Mouse (Mus musculus) forebrain, postnatal 0 days (tissue): ENCODE measurements around the gene Sars. TPM values are rescaled to one million over a fixed set of nuclear protein-coding genes. Genes with fewer than 3 reads are reported as not detected.

Source experiments
- ATAC-seq: fragments of 200-750 bp; cut with Nextera tagmentation; 2 replicates; pipeline ENCODE4 v1.8.0; 2017; ENCODE audit warnings: mild to moderate bottlenecking, moderate library complexity
- DNase-seq: peaks from one replicate; pipeline ENCODE4 v3.0.0-alpha.2; 2015
- H3K27ac ChIP-seq: fragments of 300-500 bp; sonication (generic); 2 replicates; pipeline ENCODE4 v1.5.1; 2014; ENCODE audit warnings: low read depth, mild to moderate bottlenecking, antibody characterized with exemption, low read length, moderate library complexity, mixed read lengths
- H3K27me3 ChIP-seq: fragments of 300-500 bp; sonication (generic); 2 replicates; pipeline ENCODE4 v1.6.1; 2014; ENCODE audit warnings: mild to moderate bottlenecking, low read length, mixed read lengths; ENCODE audit not compliant: insufficient read depth
- H3K36me3 ChIP-seq: fragments of 300-500 bp; sonication (generic); 2 replicates; pipeline ENCODE4 v1.6.1; 2014; ENCODE audit warnings: mild to moderate bottlenecking, moderate library complexity; ENCODE audit not compliant: insufficient read depth
- H3K4me1 ChIP-seq: fragments of 300-500 bp; sonication (generic); 2 replicates; pipeline ENCODE4 v1.6.1; 2014; ENCODE audit warnings: antibody characterized with exemption; ENCODE audit not compliant: insufficient read depth
- H3K4me2 ChIP-seq: fragments of 300-500 bp; sonication (generic); 2 replicates; pipeline ENCODE4 v1.6.1; 2014; ENCODE audit warnings: low read depth, mild to moderate bottlenecking, moderate library complexity
- H3K4me3 ChIP-seq: fragments of 300-500 bp; sonication (generic); 2 replicates; pipeline ENCODE4 v1.5.1; 2014; ENCODE audit warnings: low read depth, low read length, mixed read lengths
- H3K9ac ChIP-seq: fragments of 300-500 bp; sonication (generic); 2 replicates; pipeline ENCODE4 v1.6.1; 2014; ENCODE audit warnings: mild to moderate bottlenecking
- H3K9me3 ChIP-seq: fragments of 300-500 bp; sonication (generic); 2 replicates; pipeline ENCODE4 v1.6.1; 2016; ENCODE audit warnings: low read length
- CTCF ChIP-seq: sonication (generic); IDR thresholded peaks from 2 replicates; pipeline ENCODE4 v1.5.1; 2016; ENCODE audit warnings: antibody characterized with exemption, control low read depth, low read depth
- WGBS: fragments of 180-500 bp; shearing (Covaris S2); extraction: QIAGEN DNeasy Blood & Tissue Kit; methylation state at CpG from one replicate; pipeline ENCODE4 v1.1.7; 2014; 5-methylcytosine and 5-hydroxymethylcytosine counted together
- polyA plus RNA-seq: library from polyadenylated mRNA; unstranded; fragments of >200 nt; fragmentation: Nextera tagmentation; extraction: Ambion mirVana; gene quantifications from 2 replicates; pipeline ENCODE4 v1.2.1, GENCODE M21; 2015
- total RNA-seq: library from RNA; depleted of rRNA; stranded (reverse); fragments of >200 nt; gene quantifications from 2 replicates; pipeline ENCODE4 v1.2.3, GENCODE M21; 2014

Gene Sars
- total and polyA plus RNA-seq, 2 experiments from 2014 or later, result 196 to 220 TPM

DNA sequence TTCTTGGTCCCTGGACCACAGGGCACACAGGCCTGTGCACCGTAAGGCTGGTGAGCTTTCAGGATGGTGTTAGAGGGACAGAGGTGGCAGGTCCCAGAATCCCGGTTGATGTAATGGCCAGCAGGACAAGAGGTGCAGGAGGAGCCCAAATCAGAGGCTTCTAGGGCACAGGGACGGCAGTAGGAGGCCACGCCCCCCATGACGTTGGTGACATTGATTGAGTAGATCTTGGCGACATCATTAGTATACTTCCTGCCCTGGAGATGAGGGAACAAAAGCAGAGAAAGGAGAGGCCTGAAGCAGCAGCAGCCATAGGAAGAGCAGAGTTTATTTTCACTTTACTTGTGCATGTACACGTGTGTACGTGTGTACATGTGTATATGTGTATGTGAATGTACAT, 22.8 kb upstream of the Sars start:
- Histone ChIP-seq H3K4me2 (no peak overlapping the region), H3K9ac (no peak overlapping the region), H3K9me3 (no peaks in the 10 kb centered on the region), H3K27ac (no peak overlapping the region), H3K4me3 (no peak overlapping the region), H3K27me3 (no peaks in the 10 kb centered on the region), H3K36me3 (0 out of 2 replicates have a peak, but pooled peaks cover 3% of the 10 kb centered on the region), H3K4me1 (no peaks in the 10 kb centered on the region)
- ATAC-seq, result no peak
- no peak for TF ChIP-seq CTCF
- DNase-seq, result no peak
- 79% methylated on average over 8 of the region's 8 CpGs for WGBS

DNA sequence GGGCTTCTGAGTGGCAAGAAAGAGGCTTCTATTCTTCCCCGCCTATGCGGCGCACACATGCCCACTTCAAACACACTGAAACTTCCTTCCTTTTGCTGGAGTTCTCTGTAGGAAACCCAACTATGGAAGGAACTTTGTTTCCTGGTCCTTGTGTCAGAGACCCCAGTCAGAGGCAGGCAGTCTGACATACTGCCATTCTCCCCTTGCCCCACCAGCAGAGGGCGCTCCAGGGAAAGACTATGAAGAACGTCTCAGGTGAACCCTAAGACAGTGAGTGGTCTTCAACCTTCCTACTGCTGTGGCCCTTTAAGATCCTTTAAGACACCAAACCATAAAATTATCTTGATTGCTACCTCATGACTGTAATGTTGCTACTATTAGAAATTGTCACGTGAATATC, 21.4 kb upstream of the Sars start:
- Histone ChIP-seq H3K9me3 (no peaks in the 10 kb centered on the region), H3K36me3 (0 out of 2 replicates have a peak, but pooled peaks cover 3% of the 10 kb centered on the region), H3K9ac (no peak overlapping the region), H3K27me3 (no peaks in the 10 kb centered on the region), H3K4me2 (no peak overlapping the region), H3K4me3 (no peak overlapping the region), H3K4me1 (no peaks in the 10 kb centered on the region), H3K27ac (no peak overlapping the region)
- ATAC-seq (no peak; the same call in 1 of the 2 replicates), DNase-seq (no peak)
- peak; percentile 50 for TF ChIP-seq CTCF
- WGBS, result 87% methylated on average over 6 of the region's 6 CpGs

DNA sequence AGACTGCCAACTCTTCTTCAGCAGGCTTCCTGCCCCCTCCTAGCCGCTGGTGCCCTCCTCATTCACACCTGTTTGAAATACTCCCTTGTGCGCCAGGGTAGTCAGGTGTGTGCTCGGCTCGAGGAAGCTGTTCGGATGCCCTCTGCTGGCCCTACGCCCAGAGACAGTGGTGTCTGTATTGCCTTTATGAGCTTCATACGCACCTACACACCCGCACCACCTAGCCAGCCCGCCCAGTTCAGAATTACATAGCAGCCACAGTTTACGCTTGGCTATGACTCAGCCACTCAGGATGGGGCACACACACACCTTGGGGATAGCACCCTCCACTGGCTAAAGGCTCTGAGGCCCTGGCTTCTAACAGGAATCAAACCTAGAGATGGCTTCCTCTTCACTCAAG, 13.9 kb upstream of the Sars start:
- no peak for TF ChIP-seq CTCF
- no peak for ATAC-seq
- DNase-seq, result no peak
- Histone ChIP-seq H3K4me3 (no peak overlapping the region), H3K9ac (no peak overlapping the region), H3K27ac (no peak overlapping the region), H3K27me3 (no peaks in the 10 kb centered on the region), H3K36me3 (peaks cover 6% of the 10 kb centered on the region; the same call in 1 of the 2 replicates), H3K4me1 (no peaks in the 10 kb centered on the region), H3K9me3 (no peaks in the 10 kb centered on the region), H3K4me2 (no peak overlapping the region)
- WGBS, result 44% methylated on average over 10 of the region's 10 CpGs

DNA sequence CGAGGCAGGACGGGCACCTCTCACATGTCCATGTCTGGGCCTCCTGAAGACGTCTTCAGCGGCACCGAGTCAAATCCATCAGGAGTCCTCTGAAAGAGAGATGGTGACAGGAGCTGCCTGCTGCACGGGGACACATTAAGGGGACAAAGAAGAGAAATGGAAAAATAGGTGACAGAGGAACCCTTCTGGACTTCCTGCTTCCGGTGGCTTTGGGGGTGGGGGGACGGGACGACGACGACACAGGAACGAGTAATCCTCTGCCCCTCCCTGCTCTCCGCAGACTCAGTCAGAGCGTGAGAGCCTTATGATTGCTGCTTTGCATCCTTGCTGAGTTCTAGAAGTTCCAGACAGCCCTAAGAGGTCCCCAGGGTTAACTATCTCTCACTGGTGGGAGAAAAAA, 13.4 kb upstream of the Sars start:
- Histone ChIP-seq H3K36me3 (peaks cover 6% of the 10 kb centered on the region; the same call in 1 of the 2 replicates), H3K9ac (no peak overlapping the region), H3K4me2 (no peak overlapping the region), H3K9me3 (no peaks in the 10 kb centered on the region), H3K27me3 (no peaks in the 10 kb centered on the region), H3K27ac (no peak overlapping the region), H3K4me1 (no peaks in the 10 kb centered on the region), H3K4me3 (no peak overlapping the region)
- ATAC-seq (no peak), DNase-seq (no peak)
- TF ChIP-seq CTCF, result no peak
- WGBS, result 63% methylated on average over 14 of the region's 14 CpGs

DNA sequence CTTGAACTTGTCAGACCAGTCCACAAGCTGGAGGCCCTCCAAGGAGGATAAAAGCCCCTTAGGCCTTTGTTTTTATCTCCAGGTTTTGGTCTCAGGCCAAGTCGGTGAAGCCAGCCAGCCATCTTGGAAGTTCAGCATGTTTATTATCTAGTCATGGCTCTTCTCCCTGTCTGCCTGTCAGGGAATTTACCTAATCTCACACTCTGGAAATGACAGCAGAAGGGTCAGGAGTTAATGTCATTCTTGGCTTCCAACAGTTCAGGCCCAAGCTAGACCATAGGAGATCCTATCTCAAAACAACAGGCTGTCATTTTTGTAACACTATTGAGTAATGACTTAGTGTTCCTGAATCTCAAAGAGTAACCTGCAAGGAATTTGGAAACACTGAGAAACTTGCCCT, 9.2 kb upstream of the Sars start:
- Histone ChIP-seq H3K9me3 (no peaks in the 10 kb centered on the region), H3K9ac (no peak overlapping the region), H3K4me1 (no peaks in the 10 kb centered on the region), H3K4me3 (no peak overlapping the region), H3K4me2 (no peak overlapping the region), H3K36me3 (peaks cover 3% of the 10 kb centered on the region; the same call in 1 of the 2 replicates), H3K27me3 (no peaks in the 10 kb centered on the region), H3K27ac (no peak overlapping the region)
- no peak for TF ChIP-seq CTCF
- no peak for DNase-seq
- 75% methylated on average over 1 of the region's 1 CpGs for WGBS
- no peak for ATAC-seq

DNA sequence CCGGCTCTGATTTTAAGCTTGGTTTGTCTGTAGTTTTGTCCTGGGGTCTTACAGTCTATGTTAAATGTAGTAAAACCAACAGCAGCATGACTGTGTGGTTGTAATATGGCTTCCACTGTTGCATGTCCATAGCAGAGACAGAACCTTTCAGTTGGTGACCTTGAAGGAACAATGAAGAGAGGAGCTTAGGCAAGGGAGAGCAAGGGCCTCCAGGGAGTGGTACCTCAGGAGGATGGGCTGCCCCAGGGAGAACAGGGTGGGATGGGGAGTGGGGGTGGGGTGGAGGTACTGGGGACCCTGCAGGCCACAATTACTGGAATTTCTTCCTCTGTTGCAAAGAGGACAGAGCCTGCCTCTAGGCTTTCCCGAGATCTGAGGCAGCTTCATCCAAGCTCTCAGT, 7.0 kb upstream of the Sars start:
- DNase-seq (no peak), ATAC-seq (no peak)
- no peak for TF ChIP-seq CTCF
- no peaks in the 10 kb centered on the region for H3K9me3 ChIP-seq
- no peak overlapping the region for H3K27ac ChIP-seq
- H3K4me3 ChIP-seq, result no peak overlapping the region
- H3K9ac ChIP-seq, result no peak overlapping the region
- WGBS, result 82% methylated on average over 2 of the region's 2 CpGs
- no peak overlapping the region for H3K4me2 ChIP-seq
- H3K4me1 ChIP-seq, result no peaks in the 10 kb centered on the region
- no peaks in the 10 kb centered on the region for H3K27me3 ChIP-seq
- H3K36me3 ChIP-seq, result no peaks in the 10 kb centered on the region

DNA sequence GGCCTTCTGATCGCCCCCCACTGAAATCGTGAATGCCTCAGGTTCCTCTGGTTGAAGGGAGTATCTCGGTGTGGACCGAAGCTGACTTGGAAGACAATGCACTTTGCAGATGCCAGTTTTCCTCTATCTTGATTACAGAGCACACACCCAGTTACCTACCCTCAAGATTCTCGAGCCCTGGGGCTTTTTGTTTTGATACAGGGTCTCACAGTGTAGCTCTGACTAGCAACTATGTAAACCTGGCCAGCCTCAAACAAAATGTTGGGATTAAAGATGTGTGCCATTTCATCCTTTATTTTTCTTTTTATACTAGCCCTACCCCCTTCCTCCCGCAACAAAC, 327 bp upstream of the Sars start:
- Histone ChIP-seq H3K27me3 (no peaks in the 10 kb centered on the region), H3K4me2 (peak overlapping the region; percentile 71), H3K4me1 (peaks cover 15% of the 10 kb centered on the region), H3K9ac (peak overlapping the region; percentile 92), H3K27ac (peak overlapping the region; percentile 94), H3K9me3 (no peaks in the 10 kb centered on the region), H3K36me3 (peaks cover 3% of the 10 kb centered on the region; the same call in 1 of the 2 replicates), H3K4me3 (peak overlapping the region; percentile 73)
- WGBS, result 14% methylated on average over 6 of the region's 6 CpGs
- ATAC-seq (no peak), DNase-seq (no peak)
- no peak; the same call in 1 of the 2 replicates for TF ChIP-seq CTCF
